Mouse (Mus musculus): ENCODE data around the gene Zbtb1.

- no peak for TF ChIP-seq CTCF (IDR thresholded peaks at IDR 0.05; ENCODE audit: control insufficient read depth, insufficient read depth, low read length)
- TF ChIP-seq POLR2A (IDR thresholded peaks at IDR 0.05; ENCODE audit: borderline replicate concordance, control insufficient read depth, low read depth, low read length), result no peak
Measured at GRCm38 (mm10) chr12:76377726-76378125, 7.7 kb downstream of the Zbtb1 start.
